Mouse (Mus musculus) cortical plate, adult 2 months (tissue): ENCODE measurements at regions not wholly inside any gene's neighbourhood (a gene's known extent, or its start where the extent isn't known, plus 50 kb on each side); places are given as distances from the start of the nearest gene placed in this dataset.

Source experiments
- CTCF ChIP-seq: fragments of 200-500 bp; IDR thresholded peaks from 2 replicates; pipeline ENCODE4 v1.5.1; 2011; ENCODE audit warnings: mild to moderate bottlenecking, control low read depth, low read length; ENCODE audit not compliant: insufficient read depth; ENCODE audit errors: extremely low read depth
- POLR2A ChIP-seq: fragments of 200-500 bp; IDR thresholded peaks from 2 replicates; pipeline ENCODE4 v1.6.1; 2011; ENCODE audit warnings: mild to moderate bottlenecking, low read length, control low read depth; ENCODE audit not compliant: insufficient read depth; ENCODE audit errors: extremely low read depth

- no peak for TF ChIP-seq CTCF
- no peak for TF ChIP-seq POLR2A
Observed at GRCm38 (mm10) chr17:79170690-79171089, 119.0 kb downstream of the Qpct start.
